Mouse (Mus musculus) adrenal gland, postnatal 36 days (tissue): ENCODE results near the gene A1bg. TPM values are rescaled to one million over a fixed set of nuclear protein-coding genes. Genes with fewer than 3 reads are reported as not detected.

Source experiments
- DNase-seq, 2 experiments: peaks; one replicate each; pipeline ENCODE4 v3.0.0; 2021; ENCODE audit warnings: mixed read lengths in 1 of 2
- long read RNA-seq, 2 experiments: library from polyadenylated mRNA; stranded (forward); transcript quantifications; one replicate each; pipeline ENCODE4 v2.0.0; 2021; ENCODE audit warnings: borderline sequencing depth in 2 of 2
- total RNA-seq, 2 experiments: library from RNA; stranded (reverse); gene quantifications; 2 replicates each; pipeline ENCODE4 v1.2.3; 2021

The A1bg gene
- total RNA-seq, result not detected
- long read RNA-seq, experiment 1, result 0 reads
- long read RNA-seq, experiment 2, result 0 reads

DNA sequence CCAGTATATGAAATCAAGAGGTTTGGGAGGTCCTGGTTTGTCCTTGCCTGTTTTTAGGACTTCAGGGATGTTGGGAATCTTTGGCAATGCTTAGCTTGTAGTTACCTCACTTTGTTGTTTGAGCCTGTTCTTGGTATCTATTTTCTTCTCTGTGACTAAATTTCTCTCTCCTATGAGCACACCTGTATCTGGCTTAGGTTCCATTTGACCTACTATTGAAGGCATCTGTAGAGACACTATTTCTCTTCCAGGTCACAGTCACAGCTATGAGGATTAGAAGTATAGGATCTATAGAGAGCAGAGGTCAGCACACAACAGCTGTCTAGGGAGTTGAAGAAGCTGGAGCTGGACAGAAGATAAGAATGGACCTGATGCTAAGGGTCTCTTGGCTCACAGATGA is at the start of gene A1bg:
Gene A1bg, minus strand, starts transcription at position 101 of the 400 bp plus-strand sequence.
- no peak for DNase-seq

DNA sequence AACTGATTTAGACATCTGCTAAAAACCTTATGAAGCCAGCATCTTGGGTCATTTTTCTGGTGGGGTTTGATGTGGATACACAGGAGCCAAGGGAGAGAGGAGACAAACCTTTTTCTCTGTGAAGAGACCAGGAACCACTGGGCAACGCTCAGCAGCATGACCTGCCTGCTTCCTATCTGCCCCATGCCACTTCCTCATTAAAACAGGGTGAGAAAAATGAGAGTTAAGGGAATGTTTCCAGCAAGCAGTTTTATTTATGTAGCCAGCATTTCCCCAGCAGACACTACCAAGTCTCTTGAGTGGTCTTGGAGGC is 45.7 kb upstream of the A1bg start:
- DNase-seq, result no peak

DNA sequence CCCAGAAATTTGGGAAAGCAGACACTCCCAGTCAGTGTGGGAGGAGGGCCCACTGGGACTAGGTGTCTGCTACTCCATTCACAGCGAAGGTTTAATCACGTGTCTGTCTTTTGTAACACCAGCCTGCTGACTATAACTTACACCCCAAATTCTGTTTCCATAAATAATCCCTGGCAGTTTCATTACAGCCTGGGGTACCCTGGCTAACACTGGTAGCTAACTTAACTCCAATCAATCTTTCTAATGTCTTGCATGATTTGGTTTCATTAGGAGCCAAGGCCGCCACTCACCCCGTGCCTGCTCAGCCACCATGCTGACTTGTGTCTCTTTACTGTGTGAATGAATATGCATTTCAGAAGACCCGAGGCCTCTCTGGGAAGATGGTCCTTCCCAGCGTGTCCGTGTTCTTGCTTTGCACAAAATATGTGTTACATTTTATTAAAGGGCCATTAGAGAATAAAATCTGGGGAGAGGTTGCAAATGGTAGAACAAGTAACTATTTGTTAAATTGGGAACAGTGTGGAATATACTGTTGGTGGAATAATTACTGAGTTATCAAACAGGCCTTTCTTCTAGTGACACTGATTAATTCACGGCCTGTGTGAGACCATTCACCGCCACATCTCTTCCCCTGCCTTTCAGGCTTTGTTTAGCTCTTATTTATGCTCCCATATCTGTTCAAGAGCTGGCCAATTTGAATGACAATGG is 45.2 kb upstream of the A1bg start:
- no peak for DNase-seq

DNA sequence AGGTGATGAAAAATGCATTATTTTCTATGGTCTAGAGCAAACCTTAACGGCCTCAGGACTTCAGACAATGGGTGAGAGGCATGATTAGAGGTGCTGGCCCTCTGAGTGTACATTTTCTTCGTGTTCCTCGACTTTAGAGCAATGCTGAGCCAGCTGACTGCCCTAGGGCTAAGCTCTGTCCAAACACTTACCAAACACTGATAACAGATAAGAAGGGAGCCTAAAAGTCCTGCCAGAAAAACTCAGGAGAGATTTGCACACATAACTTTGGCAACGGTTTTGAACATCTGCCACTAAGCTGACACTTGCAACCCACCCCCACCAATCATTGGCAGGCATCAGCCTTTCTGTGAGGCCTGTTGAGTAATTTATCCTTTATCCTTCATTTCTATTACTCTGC is 2.9 kb upstream of the A1bg start:
- no peak for DNase-seq

GRCm38 (mm10) chr15:60903763-60904697 is 18.8 kb downstream of the A1bg start:
- DNase-seq, result peak in 1 of 2 experiments; percentile 8

DNA sequence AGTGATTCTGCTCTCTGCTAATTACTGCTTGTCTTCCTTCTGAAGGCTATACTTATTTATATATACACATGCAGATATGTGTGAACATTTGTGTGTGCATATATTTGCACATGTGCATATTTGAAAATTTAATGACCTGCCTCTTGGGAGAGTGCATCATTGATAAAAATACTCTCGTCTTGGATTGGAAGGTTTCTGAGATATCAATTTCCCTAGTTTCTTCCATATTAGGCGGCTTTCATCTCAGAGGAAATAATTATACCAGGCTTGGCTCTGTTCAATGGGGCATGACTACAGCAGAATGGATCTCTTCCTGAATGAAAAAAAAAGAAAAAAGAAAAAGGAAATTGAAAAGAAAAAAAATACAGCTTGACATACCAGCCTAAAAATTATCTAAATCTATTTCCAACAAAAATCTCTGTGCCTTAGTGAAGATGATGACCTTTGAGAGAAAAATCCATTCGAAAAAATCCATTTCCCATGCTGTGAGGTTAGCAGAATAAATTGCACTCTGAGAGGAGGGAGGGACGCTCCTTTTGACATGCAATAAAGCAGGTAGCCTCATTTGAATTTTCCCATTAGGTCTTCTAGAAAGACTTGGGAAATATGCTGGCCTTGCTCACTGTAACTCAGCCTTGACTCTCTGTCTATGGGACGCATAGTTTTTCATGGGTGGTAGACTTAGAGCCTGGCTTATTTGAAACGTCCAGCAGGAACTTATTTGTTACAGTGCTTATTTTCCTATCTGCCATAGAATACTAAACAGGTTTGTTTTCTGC is 24.4 kb downstream of the A1bg start:
- no peak for DNase-seq

- DNase-seq, result no peak
Observed at GRCm38 (mm10) chr15:60896040-60896439, 26.8 kb downstream of the A1bg start.

GRCm38 (mm10) chr15:60892976-60893463 is 29.8 kb downstream of the A1bg start:
- DNase-seq, result peak in 1 of 2 experiments; percentile 24

GRCm38 (mm10) chr15:60888724-60889123 is 34.1 kb downstream of the A1bg start:
- DNase-seq, result no peak

DNA sequence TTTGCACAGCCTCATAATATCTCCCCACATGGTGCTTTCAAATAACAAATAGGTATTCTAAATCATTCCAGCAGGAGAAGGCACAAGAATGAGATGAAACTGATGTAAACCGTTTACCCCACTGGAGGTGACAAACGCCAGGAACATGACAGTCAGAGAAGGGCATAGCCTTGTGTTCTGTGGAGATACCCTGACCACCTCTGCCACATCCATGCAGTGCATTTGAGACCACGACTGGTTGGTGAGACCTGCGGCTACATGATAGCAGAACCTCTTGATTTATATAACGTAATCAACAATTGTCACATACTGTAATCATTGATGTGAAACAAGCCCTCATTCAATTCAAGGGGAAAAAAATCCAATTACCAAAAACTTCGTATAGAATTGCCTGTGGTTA is 47.1 kb downstream of the A1bg start:
- DNase-seq, result no peak

DNA sequence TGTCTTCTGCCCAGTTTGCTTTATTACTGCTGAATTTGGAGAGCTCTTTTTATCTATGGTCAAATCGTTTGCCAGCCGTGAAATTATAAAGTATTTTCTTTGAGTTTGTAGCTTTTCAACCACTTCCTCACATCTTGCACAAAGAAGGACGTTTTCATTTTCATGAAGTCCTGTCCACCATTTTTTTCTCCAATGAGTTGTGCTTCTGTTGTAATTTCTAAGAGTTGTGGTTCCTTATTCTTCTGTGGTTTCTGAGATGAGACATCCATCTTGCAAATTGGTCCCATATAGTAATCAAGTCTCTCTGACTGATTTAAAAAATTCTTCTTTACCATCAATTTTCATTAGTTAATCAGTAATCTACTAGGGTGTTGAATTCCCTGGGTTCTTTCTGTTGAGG is 60.4 kb downstream of the A1bg start:
- DNase-seq, result no peak

- DNase-seq, result no peak
Observed at GRCm38 (mm10) chr15:60855112-60855511, 67.7 kb downstream of the A1bg start.

DNA sequence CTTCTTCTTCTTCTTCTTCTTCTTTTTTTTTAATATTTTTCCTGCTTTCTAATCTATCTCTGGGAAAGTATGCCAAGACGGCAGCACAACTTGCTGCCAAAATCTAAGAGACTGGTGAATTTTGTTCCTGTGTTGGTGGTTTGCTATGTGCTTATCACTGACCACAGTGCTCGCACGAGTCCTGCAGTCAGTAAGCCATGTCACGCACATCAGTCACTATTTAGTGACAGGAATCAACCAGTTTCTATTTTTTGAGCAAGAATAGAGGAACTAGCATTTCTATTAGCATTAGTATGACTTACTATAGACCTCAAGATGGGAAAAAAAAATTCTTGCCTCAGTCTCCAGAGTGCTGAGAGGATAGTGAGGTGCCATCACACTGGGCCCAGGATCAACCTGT is 68.7 kb downstream of the A1bg start:
- DNase-seq, result no peak

GRCm38 (mm10) chr15:60853231-60853999 is 69.4 kb downstream of the A1bg start, which contains the start of gene Fam84b:
Gene Fam84b (minus strand): TSS chr15:60853778.
- peak; percentile 22 to 26 for DNase-seq

DNA sequence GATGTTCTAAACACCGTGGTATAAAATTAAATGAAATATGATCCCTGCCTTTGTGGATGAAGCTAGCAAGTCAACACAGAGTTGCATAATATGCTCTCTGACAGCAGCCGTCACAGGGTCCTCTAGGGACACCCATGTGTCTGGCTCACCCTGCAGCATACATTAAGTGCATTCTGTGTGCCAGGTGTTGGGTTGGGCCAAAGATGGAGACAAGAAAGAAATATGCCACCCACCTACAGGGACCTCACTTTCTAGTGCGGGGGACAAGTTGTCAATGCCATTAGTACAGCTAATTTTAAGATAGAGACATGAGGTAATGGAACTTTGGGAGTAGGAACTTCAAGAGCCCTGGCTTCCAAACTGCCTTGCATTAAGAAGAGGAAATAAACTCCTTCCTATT is 74.2 kb downstream of the A1bg start:
- DNase-seq, result no peak

Other genes starting within 250 kb of the A1bg start
- gene Fam84b, start 69.2 kb downstream of the A1bg start, total RNA-seq, result 10 to 100 TPM; 13.1 to 15.4 TPM